Mouse (Mus musculus) lung, adult 2 months (tissue): ENCODE data around the gene Gabpb2. TPM values are rescaled to one million over a fixed set of nuclear protein-coding genes. Genes with fewer than 3 reads are reported as not detected.
"Not testable (repeated sequence)": the region's sequence is repeated elsewhere in the genome, so short reads cannot be mapped to it uniquely, and the experiment has no call there.

Experiments used
- DNase-seq: peaks from one replicate; pipeline ENCODE4 v3.0.0; 2022
- H3K4me1 ChIP-seq: fragments of 200-500 bp; 2 replicates; pipeline ENCODE4 v1.6.1; 2011; ENCODE audit warnings: low read length; ENCODE audit not compliant: control insufficient read depth, insufficient read depth
- H3K4me3 ChIP-seq: fragments of 200-500 bp; replicated peaks from 2 replicates; pipeline ENCODE3; 2011; ENCODE audit warnings: low read depth, mild to moderate bottlenecking, control low read depth, low read length; ENCODE audit errors: extremely low read depth
- CTCF ChIP-seq: fragments of 200-500 bp; IDR thresholded peaks from 2 replicates; pipeline ENCODE4 v1.5.1; 2011; ENCODE audit warnings: mild to moderate bottlenecking, low read length, control low read depth; ENCODE audit not compliant: insufficient read depth
- POLR2A ChIP-seq: fragments of 200-500 bp; IDR thresholded peaks from 2 replicates; pipeline ENCODE4 v1.6.1; 2011; ENCODE audit warnings: low read depth, mild to moderate bottlenecking, control low read depth, low read length, borderline replicate concordance; ENCODE audit errors: extremely low read depth
- WGBS: fragments of 180-500 bp; shearing (Covaris S2); methylation state at CpG from one replicate; pipeline ENCODE4 v1.1.7; 2018; 5-methylcytosine and 5-hydroxymethylcytosine counted together
- polyA plus RNA-seq: library from polyadenylated mRNA; depleted of rRNA; stranded (reverse); fragments of >200 nt; gene quantifications from 2 replicates; pipeline ENCODE4 v1.2.3, GENCODE M21; 2012

The Gabpb2 gene
- polyA plus RNA-seq, 1 experiment = 17.3 TPM

- DNase-seq = no peak
- 37% methylated on average over 6 of the region's 6 CpGs for WGBS
- TF ChIP-seq POLR2A (no peak), CTCF (no peak)
Observed at GRCm38 (mm10) chr3:95224295-95224694, 6.6 kb upstream of the Gabpb2 start.

GRCm38 (mm10) chr3:95223041-95223440, 5.3 kb upstream of the Gabpb2 start:
- Histone ChIP-seq H3K4me3 (no peak overlapping the region), H3K4me1 (0 out of 2 replicates have a peak, but pooled peaks cover 2% of the 10 kb centered on the region)
- no peak for DNase-seq
- no peak for TF ChIP-seq CTCF
- TF ChIP-seq POLR2A = no peak
- WGBS = 88% methylated on average over 2 of the region's 2 CpGs

More at GRCm38 (mm10) chr3:95224295-95224694, 6.6 kb upstream of the Gabpb2 start:
- Histone ChIP-seq H3K4me1 (0 out of 2 replicates have a peak, but pooled peaks cover 2% of the 10 kb centered on the region), H3K4me3 (no peak overlapping the region)

DNA sequence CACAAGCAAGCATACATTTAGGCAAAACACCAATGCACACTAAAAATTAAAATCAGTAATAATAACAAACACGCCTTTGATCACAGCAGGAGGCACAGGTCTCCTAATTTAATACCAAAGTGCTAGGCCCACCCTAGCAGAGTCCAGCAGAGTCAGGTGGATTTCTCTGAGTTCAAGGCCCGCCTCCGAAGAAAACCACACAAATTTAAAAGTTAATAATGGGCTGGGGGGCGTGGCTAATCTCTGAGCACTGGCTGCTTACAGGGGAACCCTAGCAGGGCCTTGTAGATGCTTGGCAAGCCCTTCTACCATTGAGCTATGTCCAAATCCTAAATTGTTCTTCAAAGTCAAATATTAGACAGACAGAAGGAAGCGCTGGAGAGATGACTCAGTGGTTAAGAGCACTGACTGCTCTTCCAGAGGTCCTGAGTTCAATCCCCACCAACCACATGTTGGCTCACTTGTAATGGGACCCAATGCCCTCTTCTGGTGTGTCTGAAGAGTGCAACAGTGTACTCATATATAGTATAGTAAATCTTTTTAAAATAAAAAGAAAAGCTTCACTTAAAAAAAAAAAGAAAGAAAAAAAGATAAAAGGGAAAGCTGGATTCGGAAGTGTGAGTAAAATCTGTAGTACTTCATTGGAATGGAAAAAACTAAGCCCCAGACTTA, 886 bp upstream of the Gabpb2 start:
- Histone ChIP-seq H3K4me3 (no peak overlapping the region), H3K4me1 (no peaks in the 10 kb centered on the region)
- WGBS = 70% methylated on average over 6 of the region's 6 CpGs
- DNase-seq = no peak
- TF ChIP-seq POLR2A (no peak), CTCF (no peak)

DNA sequence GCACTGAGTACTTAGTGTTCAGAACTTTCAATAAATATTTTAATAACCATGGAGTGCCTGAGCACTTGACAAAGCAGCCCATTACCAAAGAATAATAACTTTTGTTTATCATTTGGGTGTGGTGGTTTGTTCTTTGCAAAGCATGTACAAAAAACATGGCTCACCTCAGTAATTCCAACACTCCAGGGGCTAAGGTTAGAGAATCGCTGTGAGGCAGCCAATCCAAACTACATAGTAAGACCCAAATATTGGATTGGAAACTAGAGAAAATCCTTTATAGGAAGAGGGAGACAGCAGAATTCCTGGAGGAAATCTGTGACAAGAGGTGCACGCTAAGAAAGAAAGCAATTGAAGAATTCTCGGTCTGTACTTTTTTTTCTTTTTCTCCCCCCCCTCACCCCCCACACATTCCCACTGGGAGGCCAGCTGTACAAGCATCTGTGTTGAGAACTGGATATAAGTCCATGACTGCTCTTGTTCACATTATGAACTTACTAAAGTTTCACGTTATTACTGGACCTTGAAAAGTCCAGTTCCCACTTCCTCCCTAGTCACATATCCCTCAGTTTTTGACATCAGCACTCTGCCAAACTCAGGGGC, 961 bp downstream of the Gabpb2 start:
- 6% methylated on average over 4 of the region's 4 CpGs for WGBS
- no peak for TF ChIP-seq POLR2A
- no peak for TF ChIP-seq CTCF

DNA sequence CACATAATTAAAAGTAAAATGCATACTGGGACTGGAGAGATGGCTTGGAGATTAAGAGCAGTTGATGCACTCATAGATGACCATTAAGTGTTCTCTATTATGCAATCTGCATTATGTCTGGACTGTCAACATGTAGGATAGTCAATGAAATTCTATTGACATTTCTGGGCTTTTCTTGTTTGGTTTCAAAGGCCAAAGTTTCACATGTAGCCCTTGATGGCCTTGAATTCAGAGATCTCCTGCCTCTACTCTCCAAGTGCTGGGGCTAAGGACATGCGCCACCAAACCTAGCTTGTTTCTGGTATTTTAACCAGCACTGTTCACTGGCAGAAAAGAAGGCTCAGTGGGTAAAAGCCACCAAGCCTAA, 4.1 kb downstream of the Gabpb2 start:
- WGBS = 100% methylated on average over 1 of the region's 1 CpGs
- no peak for TF ChIP-seq POLR2A
- no peak for TF ChIP-seq CTCF
- DNase-seq = no peak
- Histone ChIP-seq H3K4me3 (no peak overlapping the region), H3K4me1 (no peaks in the 10 kb centered on the region)

More for the DNA sequence above, 961 bp downstream of the Gabpb2 start:
- H3K4me1 ChIP-seq = no peaks in the 10 kb centered on the region
- H3K4me3 ChIP-seq = peak overlapping the region; percentile 99
- no peak for DNase-seq

DNA sequence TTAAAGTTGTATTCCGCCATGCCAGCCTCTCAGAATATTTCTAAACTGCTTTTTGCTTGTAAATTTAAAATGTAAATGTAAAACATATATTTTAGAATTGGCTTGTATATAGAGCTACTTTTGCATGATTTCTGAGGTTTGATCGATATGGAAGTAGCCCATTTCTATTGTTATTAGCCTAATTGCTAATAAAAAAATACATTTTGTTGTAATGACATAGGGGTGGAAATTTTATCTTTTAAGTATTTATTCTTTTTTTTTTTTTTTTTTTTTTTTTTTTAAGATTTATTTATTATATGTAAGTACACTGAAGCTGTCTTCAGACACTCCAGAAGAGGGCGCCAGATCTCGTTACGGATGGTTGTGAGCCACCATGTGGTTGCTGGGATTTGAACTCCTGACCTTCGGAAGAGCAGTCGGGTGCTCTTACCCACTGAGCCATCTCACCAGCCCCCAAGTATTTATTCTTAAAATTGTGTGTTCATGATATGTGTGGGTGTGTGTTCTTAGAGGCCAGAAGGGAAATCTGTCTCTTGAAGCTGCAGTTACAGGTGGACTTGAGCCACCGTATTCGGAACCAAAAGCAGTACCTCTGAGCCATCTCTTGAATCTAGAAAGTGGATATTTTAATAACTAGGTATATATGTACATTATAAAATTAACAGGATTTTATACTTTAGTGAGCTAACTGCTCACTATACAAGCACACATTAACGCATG, 4.7 kb downstream of the Gabpb2 start:
- 93% methylated on average over 7 of the region's 10 CpGs for WGBS
- DNase-seq, H3K4me3 ChIP-seq, H3K4me1 ChIP-seq: not testable (repeated sequence)

DNA sequence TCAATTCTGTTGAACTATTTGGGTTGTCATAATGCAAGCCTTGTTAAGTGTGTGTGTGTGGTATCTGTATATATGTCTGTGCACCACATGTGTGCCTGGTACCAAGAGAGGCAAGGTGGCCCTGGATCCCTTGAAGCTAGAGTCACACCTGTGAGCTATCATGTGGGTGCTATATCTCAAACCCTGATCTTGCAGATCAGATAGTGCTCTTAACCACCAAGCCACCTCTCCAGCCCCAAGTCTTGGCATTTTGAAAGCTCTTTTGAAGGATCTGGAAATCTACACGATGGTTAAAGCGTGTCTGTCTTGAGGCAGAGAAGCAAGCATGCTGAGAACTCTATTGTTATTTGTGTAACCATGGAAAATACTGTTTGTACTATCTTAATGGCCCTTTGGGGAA, 7.1 kb downstream of the Gabpb2 start:
- 57% methylated on average over 2 of the region's 2 CpGs for WGBS
- TF ChIP-seq POLR2A = no peak
- TF ChIP-seq CTCF = no peak
- no peak overlapping the region for H3K4me3 ChIP-seq
- H3K4me1 ChIP-seq = no peaks in the 10 kb centered on the region
- DNase-seq = no peak

- no peak for TF ChIP-seq CTCF
- no peak for TF ChIP-seq POLR2A
- WGBS = 88% methylated on average over 4 of the region's 4 CpGs
- DNase-seq = no peak
- no peaks in the 10 kb centered on the region for H3K4me1 ChIP-seq
- no peak overlapping the region for H3K4me3 ChIP-seq
Observed at GRCm38 (mm10) chr3:95208286-95208685, 9.4 kb downstream of the Gabpb2 start.

GRCm38 (mm10) chr3:95203880-95204279, 13.8 kb downstream of the Gabpb2 start:
- DNase-seq = no peak
- 92% methylated on average over 6 of the region's 6 CpGs for WGBS
- Histone ChIP-seq H3K4me1 (no peaks in the 10 kb centered on the region), H3K4me3 (no peak overlapping the region)
- TF ChIP-seq CTCF = no peak
- TF ChIP-seq POLR2A = no peak

DNA sequence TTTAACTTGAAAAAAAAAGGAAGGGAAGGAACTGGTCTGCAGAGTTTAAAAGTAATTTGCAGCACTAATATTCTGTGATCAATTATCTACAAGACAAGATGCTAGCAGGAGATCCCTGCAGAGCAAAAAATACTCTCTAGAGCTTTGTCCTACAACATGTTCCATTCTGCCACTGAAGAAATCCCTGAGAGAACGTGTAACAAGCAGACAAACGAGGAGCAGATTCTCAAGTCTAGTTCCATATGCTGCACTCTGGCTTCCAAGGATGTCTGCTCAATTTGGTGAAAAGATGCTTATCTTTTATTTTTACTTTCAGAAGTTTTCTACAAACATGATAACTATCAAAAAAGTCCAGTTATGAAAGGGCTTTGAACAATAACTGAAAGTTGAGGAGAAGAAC, 17.2 kb downstream of the Gabpb2 start:
- no peak for TF ChIP-seq POLR2A
- TF ChIP-seq CTCF = no peak
- DNase-seq = no peak
- Histone ChIP-seq H3K4me1 (no peaks in the 10 kb centered on the region), H3K4me3 (no peak overlapping the region)
- WGBS = 84% methylated on average over 2 of the region's 2 CpGs

- DNase-seq = no peak
- 81% methylated on average over 7 of the region's 7 CpGs for WGBS
- TF ChIP-seq POLR2A = no peak
- TF ChIP-seq CTCF = no peak
- Histone ChIP-seq H3K4me1 (no peaks in the 10 kb centered on the region), H3K4me3 (no peak overlapping the region)
Observed at GRCm38 (mm10) chr3:95200132-95200531, 17.6 kb downstream of the Gabpb2 start.
